Mouse (Mus musculus): ENCODE measurements around the gene Elavl2. TPM values are rescaled to one million over a fixed set of nuclear protein-coding genes. Genes with fewer than 3 reads are reported as not detected.

Elavl2 gene
- total and polyA plus RNA-seq, 3 experiments = 0.93 to 1.1 TPM; not detected in 1

GRCm38 (mm10) chr4:91208415-91209292 is 191.9 kb downstream of the Elavl2 start:
- no peak for DNase-seq

Small RNAs within 50 kb of the gene (microRNA-seq; reads per million reads assigned to microRNA genes)
- gene Mir6402 = 0 reads per million in 2 experiments
